Mouse (Mus musculus) limb, embryonic 11.5 days (tissue): ENCODE data around the gene Srbd1. TPM values are rescaled to one million over a fixed set of nuclear protein-coding genes. Genes with fewer than 3 reads are reported as not detected.

Experiments
- ATAC-seq: fragments of 200-750 bp; cut with Nextera tagmentation; 2 replicates; pipeline ENCODE4 v1.8.0; 2017; ENCODE audit warnings: low read depth; ENCODE audit not compliant: insufficient number of reproducible peaks, low FRiP score, low TSS enrichment
- DNase-seq: peaks from one replicate; pipeline ENCODE4 v3.0.0-alpha.2; 2015; ENCODE audit warnings: low spot score
- H3K27ac ChIP-seq: fragments of 300-500 bp; sonication (generic); replicated peaks from 2 replicates; pipeline ENCODE4 v1.5.1; 2014; ENCODE audit warnings: low read depth, mild to moderate bottlenecking, low read length
- H3K27me3 ChIP-seq: fragments of 300-500 bp; sonication (generic); 2 replicates; pipeline ENCODE4 v1.6.1; 2014; ENCODE audit warnings: mild to moderate bottlenecking, low read length, mixed read lengths; ENCODE audit not compliant: control insufficient read depth, insufficient read depth
- H3K36me3 ChIP-seq: fragments of 300-500 bp; sonication (generic); 2 replicates; pipeline ENCODE4 v1.6.1; 2014; ENCODE audit warnings: mild to moderate bottlenecking, low read length, moderate library complexity, mixed read lengths; ENCODE audit not compliant: control insufficient read depth, insufficient read depth
- H3K4me1 ChIP-seq: fragments of 300-500 bp; sonication (generic); 2 replicates; pipeline ENCODE4 v1.6.1; 2014; ENCODE audit warnings: low read length, mixed read lengths; ENCODE audit not compliant: control insufficient read depth, insufficient read depth
- H3K4me2 ChIP-seq: fragments of 300-500 bp; sonication (generic); 2 replicates; pipeline ENCODE4 v1.6.1; 2014; ENCODE audit warnings: low read depth, mild to moderate bottlenecking, moderate library complexity; ENCODE audit not compliant: severe bottlenecking
- H3K4me3 ChIP-seq: fragments of 300-500 bp; sonication (generic); 2 replicates; pipeline ENCODE4 v1.5.1; 2014; ENCODE audit warnings: low read depth, low read length
- H3K9ac ChIP-seq: fragments of 300-500 bp; sonication (generic); 2 replicates; pipeline ENCODE4 v1.6.1; 2014; ENCODE audit warnings: mild to moderate bottlenecking, low read length
- H3K9me3 ChIP-seq: fragments of 300-500 bp; sonication (generic); 2 replicates; pipeline ENCODE4 v1.6.1; 2016; ENCODE audit warnings: low read length; ENCODE audit not compliant: control insufficient read depth
- WGBS: fragments of 180-500 bp; shearing (Covaris S2); extraction: QIAGEN DNeasy Blood & Tissue Kit; methylation state at CpG from one replicate; pipeline ENCODE4 v1.1.7; 2014; 5-methylcytosine and 5-hydroxymethylcytosine counted together
- polyA plus RNA-seq: library from polyadenylated mRNA; unstranded; fragments of >200 nt; fragmentation: Nextera tagmentation; extraction: Ambion mirVana; gene quantifications from 2 replicates; pipeline ENCODE4 v1.2.1, GENCODE M21; 2014

Gene Srbd1
- polyA plus RNA-seq, 1 experiment from 2014 or later, result 14.3 TPM

GRCm38 (mm10) chr17:86035146-86035545 is 109.8 kb downstream of the Srbd1 start:
- ATAC-seq, result no peak
- WGBS, result 71% methylated on average over 12 of the region's 12 CpGs
- H3K4me1 ChIP-seq, result peaks cover 27% of the 10 kb centered on the region

GRCm38 (mm10) chr17:86034641-86035040 is 110.3 kb downstream of the Srbd1 start:
- Histone ChIP-seq H3K4me2 (no peak overlapping the region), H3K4me3 (no peak overlapping the region), H3K36me3 (no peaks in the 10 kb centered on the region), H3K9me3 (no peaks in the 10 kb centered on the region), H3K27ac (no peak overlapping the region), H3K4me1 (peaks cover 27% of the 10 kb centered on the region), H3K9ac (no peak overlapping the region), H3K27me3 (no peaks in the 10 kb centered on the region)
- no peak for ATAC-seq
- no peak for DNase-seq
- 85% methylated on average over 6 of the region's 6 CpGs for WGBS

More at GRCm38 (mm10) chr17:86035146-86035545, 109.8 kb downstream of the Srbd1 start:
- Histone ChIP-seq H3K27ac (no peak overlapping the region), H3K9me3 (no peaks in the 10 kb centered on the region), H3K27me3 (no peaks in the 10 kb centered on the region), H3K4me2 (no peak overlapping the region), H3K36me3 (no peaks in the 10 kb centered on the region), H3K9ac (no peak overlapping the region), H3K4me3 (no peak overlapping the region)
- no peak for DNase-seq

- ATAC-seq, result peak; percentile 66; the same call in 1 of the 2 replicates
- H3K4me1 ChIP-seq, result peaks cover 17% of the 10 kb centered on the region
- H3K36me3 ChIP-seq, result no peaks in the 10 kb centered on the region
- DNase-seq, result no peak
- no peak overlapping the region for H3K9ac ChIP-seq
- H3K9me3 ChIP-seq, result no peaks in the 10 kb centered on the region
- no peak overlapping the region for H3K4me3 ChIP-seq
- no peaks in the 10 kb centered on the region for H3K27me3 ChIP-seq
- H3K4me2 ChIP-seq, result no peak overlapping the region
- peak overlapping the region; percentile 10; the same call in 1 of the 2 replicates for H3K27ac ChIP-seq
- WGBS, result 18% methylated on average over 3 of the region's 3 CpGs
These were observed 112.8 kb downstream of the Srbd1 start for GRCm38 (mm10) chr17:86032113-86032714.

DNA sequence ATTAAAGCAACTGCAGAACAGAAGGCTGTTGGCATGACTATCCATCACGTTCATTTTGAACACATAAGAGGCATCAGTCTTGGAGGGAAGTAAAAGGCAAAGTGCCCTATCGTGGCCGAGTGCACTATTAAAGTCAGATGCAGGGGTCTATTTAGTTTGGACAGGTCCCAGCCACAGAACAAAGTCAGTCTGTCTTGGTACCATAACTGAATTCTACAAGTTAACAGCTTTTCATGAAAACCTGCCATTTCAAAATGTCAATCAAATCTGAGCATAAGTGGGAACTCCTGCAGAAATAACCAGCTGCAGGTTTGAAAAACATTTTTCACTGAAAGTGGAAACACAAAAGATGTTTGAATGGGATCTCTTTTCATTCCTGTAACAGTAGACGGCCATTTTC is 115.0 kb downstream of the Srbd1 start:
- Histone ChIP-seq H3K27me3 (no peaks in the 10 kb centered on the region), H3K4me3 (no peak overlapping the region), H3K9me3 (no peaks in the 10 kb centered on the region), H3K36me3 (no peaks in the 10 kb centered on the region), H3K4me2 (no peak overlapping the region), H3K4me1 (peaks cover 14% of the 10 kb centered on the region), H3K9ac (no peak overlapping the region), H3K27ac (no peak overlapping the region)
- 42% methylated on average over 4 of the region's 4 CpGs for WGBS
- no peak for ATAC-seq
- DNase-seq, result no peak

GRCm38 (mm10) chr17:86029175-86029574 is 115.8 kb downstream of the Srbd1 start:
- H3K4me2 ChIP-seq, result no peak overlapping the region
- H3K27me3 ChIP-seq, result no peaks in the 10 kb centered on the region
- no peak overlapping the region for H3K27ac ChIP-seq
- ATAC-seq (no peak), DNase-seq (no peak)
- no peaks in the 10 kb centered on the region for H3K9me3 ChIP-seq
- peaks cover 11% of the 10 kb centered on the region for H3K4me1 ChIP-seq
- WGBS, result 85% methylated on average over 1 of the region's 1 CpGs
- H3K36me3 ChIP-seq, result no peaks in the 10 kb centered on the region
- no peak overlapping the region for H3K4me3 ChIP-seq
- no peak overlapping the region for H3K9ac ChIP-seq

- H3K9me3 ChIP-seq, result no peaks in the 10 kb centered on the region
- no peak overlapping the region for H3K9ac ChIP-seq
- ATAC-seq, result no peak
- DNase-seq, result no peak
- H3K27ac ChIP-seq, result no peak overlapping the region
- H3K36me3 ChIP-seq, result no peaks in the 10 kb centered on the region
- no peak overlapping the region for H3K4me3 ChIP-seq
- 91% methylated on average over 4 of the region's 4 CpGs for WGBS
- no peaks in the 10 kb centered on the region for H3K27me3 ChIP-seq
- H3K4me1 ChIP-seq, result peaks cover 11% of the 10 kb centered on the region
- no peak overlapping the region for H3K4me2 ChIP-seq
These were observed 117.3 kb downstream of the Srbd1 start for GRCm38 (mm10) chr17:86027577-86028199.

GRCm38 (mm10) chr17:86024589-86024988 is 120.4 kb downstream of the Srbd1 start:
- no peaks in the 10 kb centered on the region for H3K9me3 ChIP-seq

GRCm38 (mm10) chr17:86022366-86022765 is 122.6 kb downstream of the Srbd1 start:
- no peak for ATAC-seq
- Histone ChIP-seq H3K4me1 (no peaks in the 10 kb centered on the region), H3K4me3 (no peak overlapping the region), H3K9ac (no peak overlapping the region), H3K9me3 (no peaks in the 10 kb centered on the region), H3K4me2 (no peak overlapping the region), H3K27ac (no peak overlapping the region), H3K27me3 (no peaks in the 10 kb centered on the region), H3K36me3 (no peaks in the 10 kb centered on the region)
- 18% methylated on average over 4 of the region's 4 CpGs for WGBS
- DNase-seq, result no peak

More at GRCm38 (mm10) chr17:86024589-86024988, 120.4 kb downstream of the Srbd1 start:
- no peak overlapping the region for H3K4me3 ChIP-seq
- no peaks in the 10 kb centered on the region for H3K4me1 ChIP-seq
- H3K4me2 ChIP-seq, result no peak overlapping the region
- no peak overlapping the region for H3K27ac ChIP-seq
- no peak for ATAC-seq
- H3K27me3 ChIP-seq, result no peaks in the 10 kb centered on the region
- no peak overlapping the region for H3K9ac ChIP-seq
- 84% methylated on average over 3 of the region's 3 CpGs for WGBS
- H3K36me3 ChIP-seq, result no peaks in the 10 kb centered on the region
- DNase-seq, result no peak
